Mouse (Mus musculus): ENCODE data around the gene Tk2. TPM values are rescaled to one million over a fixed set of nuclear protein-coding genes. Genes with fewer than 3 reads are reported as not detected.

The Tk2 gene
- total RNA-seq, 1 experiment from 2014 or later: 44.6 TPM

Other genes with a start within 250 kb of the Tk2 start
- not detected in 3 replicates for gene Cdh5, start 146.9 kb downstream of the Tk2 start, total RNA-seq (2017)
- gene Bean1, start 78.1 kb downstream of the Tk2 start, total RNA-seq (2017): 0.19 TPM in 1 of 3 replicates, not detected in the others
- 33.6 to 48.9 TPM (median 35.8 TPM) in 3 replicates for gene Cklf, start 2.3 kb upstream of the Tk2 start, total RNA-seq (2017)
- 4.7 TPM in 1 of 3 replicates, not detected in the others for gene Cmtm2a, start 44.6 kb upstream of the Tk2 start, total RNA-seq (2017)
- not detected in 3 replicates for gene Gm45711, start 61.5 kb upstream of the Tk2 start, total RNA-seq (2017)
- gene Cmtm1, start 61.6 kb upstream of the Tk2 start, total RNA-seq (2017): not detected in 3 replicates
- gene Gm11020, start 73.0 kb upstream of the Tk2 start, total RNA-seq (2017): not detected in 3 replicates
- gene Cmtm2b, start 73.7 kb upstream of the Tk2 start, total RNA-seq (2017): 2.6 TPM in 1 of 3 replicates, not detected in the others
- gene Cmtm3, start 90.9 kb upstream of the Tk2 start, total RNA-seq (2017): 14.1 to 17.1 TPM (median 16.7 TPM) in 3 replicates
- 0.19 to 0.97 TPM (median 0.64 TPM) in 3 replicates for gene Cmtm4, start 147.2 kb upstream of the Tk2 start, total RNA-seq (2017)
- gene Dync1li2, start 194.5 kb upstream of the Tk2 start, total RNA-seq (2017): 57.3 to 86.0 TPM (median 57.8 TPM) in 3 replicates